Mouse (Mus musculus): ENCODE data around the gene Fbxw11. TPM values are rescaled to one million over a fixed set of nuclear protein-coding genes. Genes with fewer than 3 reads are reported as not detected.
"Not testable (repeated sequence)": the region's sequence is repeated elsewhere in the genome, so short reads cannot be mapped to it uniquely, and the experiment has no call there.

Gene Fbxw11
- polyA plus RNA-seq, 1 experiment from 2014 or later, result 33.3 TPM

DNA sequence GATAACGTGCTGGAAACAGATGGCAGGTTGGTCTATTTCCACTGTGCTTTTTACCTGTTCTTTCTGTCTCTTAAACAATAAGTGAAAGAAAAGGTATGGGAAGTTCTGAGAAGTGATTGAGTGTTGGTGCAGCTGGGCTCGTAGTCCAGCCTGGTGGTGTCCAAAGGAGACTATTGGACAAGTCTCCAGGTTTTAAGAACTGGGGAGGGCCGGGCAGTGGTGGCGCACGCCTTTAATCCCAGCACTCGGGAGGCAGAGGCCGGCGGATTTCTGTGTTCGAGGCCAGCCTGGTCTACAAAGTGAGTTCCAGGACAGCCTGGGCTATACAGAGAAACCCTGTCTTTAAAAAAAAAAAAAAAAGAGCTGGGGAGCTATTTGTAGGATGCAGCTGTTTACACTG is 75.2 kb downstream of the Fbxw11 start:
- Histone ChIP-seq H3K36me3 (ENCODE audit: inconsistent target) (peaks cover 19% of the 10 kb centered on the region; the same call in 1 of the 2 replicates), H3K79me2 (ENCODE audit: inconsistent target) (peaks cover 81% of the 10 kb centered on the region)
- H3K27ac ChIP-seq; H3K4me3 ChIP-seq (ENCODE audit: inconsistent target): not testable (repeated sequence)
- 100% methylated on average over 2 of the region's 9 CpGs for WGBS (ENCODE audit: missing documents)

DNA sequence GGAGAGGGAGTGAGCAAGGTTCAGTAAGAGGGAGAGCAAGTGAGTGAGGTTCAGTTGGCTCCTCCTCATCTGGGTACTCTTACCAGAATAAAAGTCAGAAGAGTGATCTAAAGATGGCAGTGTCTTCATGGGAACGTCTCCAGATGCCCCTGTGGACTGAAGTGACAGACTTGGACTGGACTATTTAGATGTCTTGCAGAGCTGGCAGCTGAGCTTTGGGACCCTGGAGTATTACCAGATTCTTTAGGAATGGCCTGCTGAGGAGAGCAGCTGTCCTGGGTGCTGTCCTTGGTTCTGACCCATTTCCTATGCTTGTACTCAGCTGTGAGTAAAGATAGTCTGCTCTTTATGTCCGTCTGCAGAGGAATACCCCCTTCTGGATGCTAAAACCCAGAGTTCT is 75.8 kb downstream of the Fbxw11 start:
- 0 out of 2 replicates have a peak, but pooled peaks cover 13% of the 10 kb centered on the region for H3K36me3 ChIP-seq (ENCODE audit: inconsistent target)
- no peak overlapping the region for H3K27ac ChIP-seq
- peaks cover 74% of the 10 kb centered on the region for H3K79me2 ChIP-seq (ENCODE audit: inconsistent target)
- WGBS (ENCODE audit: missing documents), result 96% methylated on average over 2 of the region's 2 CpGs
- H3K4me3 ChIP-seq (ENCODE audit: inconsistent target), result no peak overlapping the region

DNA sequence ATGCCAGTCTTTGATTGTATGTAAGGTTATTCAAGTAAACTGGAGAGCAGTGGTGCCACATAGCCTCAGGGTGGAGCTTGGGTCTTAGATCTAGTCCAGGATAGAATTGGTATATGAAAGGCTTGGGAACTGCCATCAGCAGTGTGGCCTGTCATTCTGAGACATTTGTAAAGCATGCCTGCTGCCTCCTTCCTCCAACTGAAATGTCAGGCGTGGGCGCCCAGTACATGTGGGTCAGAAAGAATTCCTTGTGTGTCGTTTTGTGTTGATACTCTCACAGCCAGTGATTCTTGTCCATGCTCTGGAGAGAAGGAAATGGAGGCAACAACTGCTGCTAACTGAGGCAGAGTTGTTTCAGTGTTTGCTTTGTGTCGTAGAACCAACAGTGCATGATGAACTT is 76.5 kb downstream of the Fbxw11 start:
- H3K4me3 ChIP-seq (ENCODE audit: inconsistent target), result no peak overlapping the region
- 0 out of 2 replicates have a peak, but pooled peaks cover 14% of the 10 kb centered on the region for H3K36me3 ChIP-seq (ENCODE audit: inconsistent target)
- 95% methylated on average over 4 of the region's 4 CpGs for WGBS (ENCODE audit: missing documents)
- peaks cover 68% of the 10 kb centered on the region for H3K79me2 ChIP-seq (ENCODE audit: inconsistent target)
- H3K27ac ChIP-seq, result no peak overlapping the region

DNA sequence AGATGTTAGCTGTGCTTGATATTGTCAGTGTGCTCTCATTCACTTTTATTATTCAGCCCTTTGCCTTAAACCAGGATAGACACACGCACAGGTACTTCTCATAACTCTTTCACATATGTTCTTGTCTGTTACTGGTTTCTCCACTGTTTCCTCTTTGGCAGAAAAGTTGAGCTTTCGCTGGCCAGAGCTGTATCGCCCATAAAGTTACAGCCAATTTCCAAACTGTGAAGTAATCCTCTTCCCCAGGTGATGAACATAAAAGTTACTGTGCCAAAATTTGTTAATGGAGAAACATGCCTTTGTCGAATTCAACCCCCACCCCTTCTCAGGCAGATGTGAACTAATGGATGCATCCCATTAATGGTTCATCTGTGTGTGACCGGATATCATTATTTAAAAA is 80.1 kb downstream of the Fbxw11 start:
- Histone ChIP-seq H3K79me2 (ENCODE audit: inconsistent target) (peaks cover 31% of the 10 kb centered on the region), H3K27ac (no peak overlapping the region), H3K36me3 (ENCODE audit: inconsistent target) (0 out of 2 replicates have a peak, but pooled peaks cover 18% of the 10 kb centered on the region), H3K4me3 (ENCODE audit: inconsistent target) (no peak overlapping the region)
- 80% methylated on average over 5 of the region's 5 CpGs for WGBS (ENCODE audit: missing documents)

DNA sequence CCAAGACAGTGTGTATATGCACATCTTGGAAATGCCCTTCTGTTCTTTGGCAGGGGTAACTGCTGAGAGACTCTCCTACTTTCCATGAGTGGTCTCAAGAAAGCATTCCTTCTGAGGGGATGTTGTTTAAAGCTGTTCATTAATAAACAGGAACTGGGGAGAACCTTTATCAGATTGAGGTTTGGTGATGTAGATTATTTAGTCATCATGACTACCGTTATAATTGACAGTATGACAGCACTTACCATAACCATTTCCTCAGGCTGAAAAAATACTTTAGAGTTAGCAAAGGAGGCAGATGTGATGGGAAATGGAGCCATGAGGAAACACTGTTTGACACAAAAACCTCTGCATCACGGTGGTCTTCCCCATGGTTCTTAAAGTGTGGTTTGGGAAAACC is 80.8 kb downstream of the Fbxw11 start:
- WGBS (ENCODE audit: missing documents), result 10% methylated on average over 2 of the region's 2 CpGs
- no peak overlapping the region for H3K27ac ChIP-seq
- peaks cover 25% of the 10 kb centered on the region for H3K79me2 ChIP-seq (ENCODE audit: inconsistent target)
- no peak overlapping the region for H3K4me3 ChIP-seq (ENCODE audit: inconsistent target)
- 0 out of 2 replicates have a peak, but pooled peaks cover 18% of the 10 kb centered on the region for H3K36me3 ChIP-seq (ENCODE audit: inconsistent target)

DNA sequence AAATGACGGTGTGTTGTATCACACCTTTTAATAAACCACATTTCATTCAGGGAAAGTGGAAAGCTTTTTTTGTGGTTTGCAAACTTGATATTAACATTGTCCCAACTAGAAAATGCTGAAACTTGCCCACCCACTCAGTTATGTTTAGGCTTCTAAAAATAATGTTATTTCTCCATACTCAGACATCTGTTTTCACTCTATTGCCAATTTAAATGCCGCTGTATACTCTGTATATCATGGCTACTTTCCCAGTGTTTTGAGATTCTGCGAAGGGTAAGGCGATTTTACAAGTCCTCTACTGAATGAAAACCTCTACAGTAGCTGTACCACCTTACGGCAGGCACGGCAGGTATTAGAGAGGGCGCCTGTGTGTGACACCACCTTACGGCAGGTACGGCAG is 82.6 kb downstream of the Fbxw11 start:
- WGBS (ENCODE audit: missing documents), result 92% methylated on average over 7 of the region's 9 CpGs
- peaks cover 6% of the 10 kb centered on the region; the same call in 1 of the 2 replicates for H3K79me2 ChIP-seq (ENCODE audit: inconsistent target)
- H3K36me3 ChIP-seq (ENCODE audit: inconsistent target), result 0 out of 2 replicates have a peak, but pooled peaks cover 15% of the 10 kb centered on the region
- no peak overlapping the region for H3K4me3 ChIP-seq (ENCODE audit: inconsistent target)
- H3K27ac ChIP-seq, result no peak overlapping the region

DNA sequence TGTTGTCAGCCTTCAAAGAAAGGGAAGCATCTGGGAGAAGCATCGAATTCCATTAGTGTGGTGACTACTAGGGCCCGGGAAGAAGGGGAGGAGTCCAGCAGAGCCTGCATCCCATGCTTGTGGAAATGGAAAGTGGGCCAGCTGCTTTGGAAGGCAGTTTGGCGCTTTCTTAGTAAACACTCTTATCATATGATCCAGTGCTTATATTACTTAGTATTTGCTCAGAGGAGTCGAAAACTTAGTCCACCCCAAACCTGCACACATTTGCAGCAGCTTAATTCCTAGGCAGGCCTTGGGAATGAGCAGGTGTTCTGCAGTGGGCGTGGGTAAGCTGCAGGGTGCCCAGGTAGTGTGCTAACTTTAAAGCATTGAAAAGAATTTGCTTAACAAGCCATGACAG is 89.9 kb downstream of the Fbxw11 start:
- WGBS (ENCODE audit: missing documents), result 77% methylated on average over 5 of the region's 5 CpGs
- H3K36me3 ChIP-seq (ENCODE audit: inconsistent target), result peaks cover 44% of the 10 kb centered on the region

DNA sequence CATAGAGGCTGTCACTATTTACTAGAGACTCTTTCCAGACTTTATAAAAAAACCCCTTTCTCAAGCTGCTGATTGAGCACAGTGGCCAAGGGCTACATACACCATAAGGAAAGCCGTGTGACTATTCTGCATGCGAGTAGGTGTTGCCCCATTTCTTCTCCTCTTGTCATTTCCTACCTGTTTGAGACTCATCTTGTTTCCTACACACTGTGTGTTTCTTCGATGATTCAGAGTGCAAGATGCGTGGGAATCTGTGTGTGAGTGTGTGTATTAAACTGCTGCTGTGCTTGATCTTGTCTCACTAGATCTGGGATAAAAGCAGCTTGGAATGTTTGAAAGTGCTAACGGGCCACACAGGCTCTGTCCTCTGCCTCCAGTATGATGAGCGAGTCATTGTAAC is 90.7 kb downstream of the Fbxw11 start:
- 94% methylated on average over 6 of the region's 6 CpGs for WGBS (ENCODE audit: missing documents)
- no peak overlapping the region for H3K4me3 ChIP-seq (ENCODE audit: inconsistent target)

More for the DNA sequence above, 89.9 kb downstream of the Fbxw11 start:
- H3K79me2 ChIP-seq (ENCODE audit: inconsistent target), result no peaks in the 10 kb centered on the region
- H3K4me3 ChIP-seq (ENCODE audit: inconsistent target), result no peak overlapping the region
- H3K27ac ChIP-seq, result no peak overlapping the region

DNA sequence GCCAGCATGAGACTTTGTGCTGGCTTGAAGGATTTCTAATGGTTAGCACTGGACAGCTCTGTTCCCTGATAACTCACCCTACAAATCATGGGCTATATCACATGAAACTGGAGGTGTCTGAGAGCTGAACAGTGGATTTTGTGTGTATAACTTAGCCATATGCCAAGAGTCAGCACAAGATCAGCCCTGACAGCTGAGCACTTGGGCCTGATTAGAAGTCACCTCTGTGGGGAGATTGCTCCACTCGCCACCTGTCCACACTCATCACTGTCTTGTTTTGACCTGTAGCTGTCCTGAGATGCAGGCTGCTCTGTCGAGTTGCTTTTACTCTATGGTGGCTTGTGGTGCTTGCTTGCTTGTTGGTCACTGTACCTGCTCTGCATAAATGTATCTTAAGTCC is 93.8 kb downstream of the Fbxw11 start:
- 97% methylated on average over 2 of the region's 2 CpGs for WGBS (ENCODE audit: missing documents)
- Histone ChIP-seq H3K36me3 (ENCODE audit: inconsistent target) (peaks cover 79% of the 10 kb centered on the region), H3K4me3 (ENCODE audit: inconsistent target) (no peak overlapping the region), H3K27ac (no peak overlapping the region), H3K79me2 (ENCODE audit: inconsistent target) (no peaks in the 10 kb centered on the region)

More for the DNA sequence above, 90.7 kb downstream of the Fbxw11 start:
- Histone ChIP-seq H3K27ac (no peak overlapping the region), H3K79me2 (ENCODE audit: inconsistent target) (no peaks in the 10 kb centered on the region), H3K36me3 (ENCODE audit: inconsistent target) (peaks cover 52% of the 10 kb centered on the region)

DNA sequence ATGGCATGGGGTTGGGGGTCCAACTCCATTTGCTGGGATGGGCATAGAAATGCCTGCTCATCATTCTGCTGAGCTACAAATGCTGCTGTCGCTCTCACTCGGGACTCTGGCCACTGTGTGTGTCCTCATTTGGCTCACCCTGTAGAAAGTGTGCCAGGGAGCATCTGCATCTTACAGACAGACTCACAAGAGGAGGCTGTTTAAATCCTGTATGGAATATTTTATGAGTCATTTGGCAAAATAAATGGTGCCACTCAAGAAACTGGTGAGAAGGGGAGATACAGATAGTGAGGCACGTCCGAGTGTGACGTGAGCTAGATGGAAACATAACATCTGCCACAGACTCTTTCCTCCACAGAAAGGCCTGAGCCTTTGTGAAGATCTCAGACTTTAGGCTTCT is 95.2 kb downstream of the Fbxw11 start:
- H3K79me2 ChIP-seq (ENCODE audit: inconsistent target), result no peaks in the 10 kb centered on the region
- no peak overlapping the region for H3K27ac ChIP-seq
- 97% methylated on average over 5 of the region's 5 CpGs for WGBS (ENCODE audit: missing documents)
- no peak overlapping the region for H3K4me3 ChIP-seq (ENCODE audit: inconsistent target)
- peaks cover 92% of the 10 kb centered on the region for H3K36me3 ChIP-seq (ENCODE audit: inconsistent target)

DNA sequence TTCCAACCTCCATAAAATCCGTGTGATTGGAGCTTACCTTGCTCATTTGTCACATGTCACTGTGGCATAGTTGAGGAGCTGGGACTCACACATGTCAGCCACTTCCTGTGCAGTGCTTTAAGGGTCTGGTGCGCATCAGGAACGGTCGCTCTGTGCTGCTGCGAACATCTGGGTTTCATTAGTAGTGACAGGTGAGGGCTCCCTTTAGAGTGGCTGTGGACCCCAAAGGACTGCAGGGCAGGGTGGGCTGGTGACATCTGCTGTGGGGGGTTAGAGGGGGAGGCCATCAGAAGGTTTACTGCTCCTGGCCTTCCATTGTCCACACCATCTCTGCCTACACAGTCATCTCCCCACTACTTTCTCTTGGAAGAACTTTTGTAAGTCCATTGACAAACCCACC is 101.4 kb downstream of the Fbxw11 start:
- 85% methylated on average over 5 of the region's 5 CpGs for WGBS (ENCODE audit: missing documents)
- Histone ChIP-seq H3K36me3 (ENCODE audit: inconsistent target) (peaks cover 82% of the 10 kb centered on the region), H3K27ac (no peak overlapping the region), H3K4me3 (ENCODE audit: inconsistent target) (no peak overlapping the region), H3K79me2 (ENCODE audit: inconsistent target) (no peaks in the 10 kb centered on the region)

DNA sequence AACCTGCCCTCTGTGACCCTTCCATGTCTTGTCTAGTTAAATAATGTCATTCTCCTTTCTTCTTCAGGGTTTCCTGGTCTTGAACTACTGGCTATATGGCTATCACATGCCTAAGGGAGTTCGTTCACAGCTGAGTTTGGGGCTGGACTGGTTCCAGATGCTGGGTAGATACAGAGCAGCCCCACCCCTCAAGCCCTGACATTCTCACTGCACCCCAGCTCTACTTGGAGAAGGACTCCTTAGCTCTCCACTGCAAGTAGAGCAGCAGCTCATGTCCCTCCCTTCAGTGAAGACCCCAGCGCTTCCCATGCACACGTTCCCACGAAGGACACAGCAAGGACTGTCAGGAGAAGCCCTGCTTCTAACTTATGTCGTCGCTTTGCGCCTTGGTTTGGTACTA is 101.9 kb downstream of the Fbxw11 start:
- H3K36me3 ChIP-seq (ENCODE audit: inconsistent target), result peaks cover 77% of the 10 kb centered on the region
- WGBS (ENCODE audit: missing documents), result 100% methylated on average over 7 of the region's 7 CpGs
- no peaks in the 10 kb centered on the region for H3K79me2 ChIP-seq (ENCODE audit: inconsistent target)
- H3K4me3 ChIP-seq (ENCODE audit: inconsistent target), result no peak overlapping the region
- no peak overlapping the region for H3K27ac ChIP-seq

DNA sequence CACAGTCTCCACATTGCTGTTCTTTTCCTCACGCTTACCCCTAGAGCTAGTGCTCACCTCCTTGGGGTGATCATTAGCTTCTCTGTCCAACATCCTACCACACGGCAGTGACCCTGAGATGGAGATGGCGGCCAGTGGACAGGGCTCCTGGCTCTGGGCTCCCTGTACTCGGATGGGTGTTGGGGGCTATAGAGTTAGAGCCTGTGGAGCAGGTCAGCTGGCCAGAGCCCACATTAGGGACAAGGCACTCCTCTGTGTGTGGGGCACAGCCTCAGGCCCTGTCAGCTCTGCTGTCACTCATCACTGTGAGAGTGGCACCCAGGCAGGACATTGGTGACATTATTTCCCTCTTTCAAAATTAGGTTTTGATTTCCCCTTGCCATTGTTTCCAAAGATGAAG is 102.9 kb downstream of the Fbxw11 start:
- H3K27ac ChIP-seq, result no peak overlapping the region
- H3K4me3 ChIP-seq (ENCODE audit: inconsistent target), result no peak overlapping the region
- peaks cover 67% of the 10 kb centered on the region for H3K36me3 ChIP-seq (ENCODE audit: inconsistent target)
- H3K79me2 ChIP-seq (ENCODE audit: inconsistent target), result no peaks in the 10 kb centered on the region
- 98% methylated on average over 4 of the region's 4 CpGs for WGBS (ENCODE audit: missing documents)

DNA sequence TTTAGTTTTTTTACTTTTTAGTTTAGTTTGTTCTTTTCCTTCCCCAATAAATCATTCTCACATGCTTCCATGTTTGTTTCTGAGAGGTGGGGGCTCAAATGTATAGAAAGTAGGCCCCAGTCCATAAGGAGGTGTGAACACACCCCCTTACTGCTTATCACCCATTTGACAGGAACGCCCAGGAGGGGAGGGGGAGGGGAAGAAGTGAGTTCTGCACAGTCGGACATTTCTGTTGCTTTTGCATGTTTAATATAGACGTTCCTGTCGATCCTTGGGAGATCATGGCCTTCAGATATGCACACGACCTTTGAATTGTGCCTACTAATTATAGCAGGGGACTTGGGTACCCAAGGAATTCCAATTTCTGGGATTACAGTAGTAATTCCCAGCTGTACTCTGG is 103.5 kb downstream of the Fbxw11 start:
- H3K27ac ChIP-seq, result no peak overlapping the region
- WGBS (ENCODE audit: missing documents), result 94% methylated on average over 5 of the region's 5 CpGs
- H3K4me3 ChIP-seq (ENCODE audit: inconsistent target), result no peak overlapping the region
- peaks cover 61% of the 10 kb centered on the region for H3K36me3 ChIP-seq (ENCODE audit: inconsistent target)
- H3K79me2 ChIP-seq (ENCODE audit: inconsistent target), result no peaks in the 10 kb centered on the region

DNA sequence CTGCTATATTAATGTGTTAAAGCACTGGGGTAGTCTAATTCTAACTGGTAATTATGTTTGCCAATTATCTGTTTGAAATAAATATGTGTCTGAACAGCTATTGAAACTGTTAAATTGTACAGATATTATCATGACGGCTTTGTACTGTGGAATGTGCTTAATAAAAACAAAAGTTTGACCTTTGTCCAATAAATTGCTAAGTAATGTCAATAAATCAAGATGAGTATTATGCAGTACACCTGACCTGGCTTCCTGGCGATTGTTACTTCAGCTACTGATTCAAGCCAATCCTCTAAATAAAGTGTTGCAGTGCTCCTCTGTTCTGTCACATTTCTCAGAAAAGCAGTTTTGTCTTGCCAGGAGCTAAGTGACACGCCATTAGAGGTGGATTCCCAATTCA is 104.0 kb downstream of the Fbxw11 start:
- 98% methylated on average over 3 of the region's 3 CpGs for WGBS (ENCODE audit: missing documents)
- H3K4me3 ChIP-seq (ENCODE audit: inconsistent target), result no peak overlapping the region
- peaks cover 57% of the 10 kb centered on the region for H3K36me3 ChIP-seq (ENCODE audit: inconsistent target)
- no peaks in the 10 kb centered on the region for H3K79me2 ChIP-seq (ENCODE audit: inconsistent target)
- no peak overlapping the region for H3K27ac ChIP-seq

DNA sequence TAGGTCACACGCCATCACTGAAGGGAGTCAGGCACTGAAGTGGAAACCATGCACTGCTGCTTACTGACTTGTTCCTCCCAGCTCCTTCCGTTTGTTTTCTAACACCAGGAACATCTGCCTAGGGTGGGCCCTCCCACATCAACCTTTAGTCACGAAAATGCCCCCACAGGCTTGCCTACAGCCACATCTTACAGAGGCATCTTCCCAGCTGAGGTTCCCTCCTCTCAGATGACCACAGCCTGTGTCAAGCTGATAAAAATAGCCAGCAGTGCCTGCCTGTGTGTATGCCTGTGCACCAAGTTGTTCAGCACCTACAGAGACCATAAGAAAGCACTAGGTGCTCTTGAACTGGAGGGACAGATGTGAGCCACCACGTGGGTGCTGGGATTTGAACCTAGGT is 106.3 kb downstream of the Fbxw11 start:
- 74% methylated on average over 4 of the region's 4 CpGs for WGBS (ENCODE audit: missing documents)
- no peaks in the 10 kb centered on the region for H3K79me2 ChIP-seq (ENCODE audit: inconsistent target)
- H3K27ac ChIP-seq, result no peak overlapping the region
- no peak overlapping the region for H3K4me3 ChIP-seq (ENCODE audit: inconsistent target)
- H3K36me3 ChIP-seq (ENCODE audit: inconsistent target), result peaks cover 33% of the 10 kb centered on the region

Data from macrophage (primary cell).